Mouse (Mus musculus): ENCODE measurements around the gene Celf2. TPM values are rescaled to one million over a fixed set of nuclear protein-coding genes. Genes with fewer than 3 reads are reported as not detected.

The Celf2 gene
- polyA plus RNA-seq, 1 experiment from 2014 or later, result 57.8 TPM

DNA sequence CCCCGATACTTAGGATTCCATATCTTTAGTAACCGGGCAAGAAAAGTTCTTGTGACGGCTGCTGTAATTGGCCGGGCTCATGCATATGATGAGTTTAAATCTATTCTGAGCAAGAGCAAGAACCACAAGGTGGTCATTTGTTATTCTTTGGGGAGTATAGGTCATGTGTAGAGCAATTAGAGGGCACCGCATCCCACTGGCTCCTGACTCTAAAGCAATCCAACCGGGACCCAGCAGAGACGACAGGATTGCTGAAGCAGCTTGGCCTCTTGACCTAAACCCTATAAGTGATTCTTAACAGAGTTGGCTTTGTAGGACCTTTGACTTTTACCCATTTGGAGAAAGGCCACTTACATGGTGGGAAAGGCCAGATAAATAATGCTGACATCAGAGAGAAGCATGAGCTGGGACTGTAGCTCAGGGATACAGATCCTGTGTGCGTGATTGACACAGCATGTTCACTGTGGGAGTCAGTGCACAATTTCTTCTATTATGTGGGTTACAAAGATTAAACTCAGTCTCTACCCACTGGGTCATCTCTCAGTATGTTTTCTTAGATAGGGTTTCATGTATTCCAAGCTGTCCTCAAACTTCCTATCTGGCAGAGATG is 338.2 kb downstream of the Celf2 start:
- WGBS, result 67% methylated on average over 8 of the region's 8 CpGs
- Histone ChIP-seq H3K4me1 (no peaks in the 10 kb centered on the region), H3K9me3 (no peaks in the 10 kb centered on the region), H3K27ac (replicated peaks) (no peak overlapping the region), H3K4me2 (no peak overlapping the region), H3K4me3 (no peak overlapping the region), H3K9ac (no peak overlapping the region), H3K27me3 (replicated peaks) (no peaks in the 10 kb centered on the region), H3K36me3 (no peaks in the 10 kb centered on the region)
- no peak for ATAC-seq (ENCODE audit: extremely low read depth, insufficient number of reproducible peaks, low FRiP score, low TSS enrichment)

DNA sequence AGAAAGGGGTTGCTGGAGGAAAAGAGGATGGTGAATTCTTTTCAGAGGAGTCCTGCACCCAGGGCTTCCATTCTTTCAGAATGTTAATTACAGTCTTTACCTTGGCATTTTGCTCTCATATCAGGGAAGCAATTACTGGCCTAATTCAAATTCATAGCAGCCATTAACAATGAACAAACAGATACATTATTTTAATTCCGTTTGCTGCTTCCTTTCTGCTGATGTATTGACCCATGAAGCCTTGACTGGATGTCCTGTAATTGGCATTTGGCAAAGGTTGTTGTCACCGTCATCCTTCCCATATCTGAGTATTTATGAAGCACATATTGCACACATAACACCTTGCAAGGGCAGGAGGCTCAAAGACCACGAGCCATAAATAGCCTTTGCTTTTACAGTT is 343.6 kb downstream of the Celf2 start:
- H3K4me2 ChIP-seq, result no peak overlapping the region
- H3K9ac ChIP-seq, result no peak overlapping the region
- no peak overlapping the region for H3K27ac ChIP-seq (replicated peaks)
- no peaks in the 10 kb centered on the region for H3K4me1 ChIP-seq
- whole genome bisulfite sequencing, result 65% methylated on average over 3 of the region's 3 CpGs
- no peaks in the 10 kb centered on the region for H3K36me3 ChIP-seq
- no peaks in the 10 kb centered on the region for H3K27me3 ChIP-seq (replicated peaks)
- ATAC-seq (ENCODE audit: extremely low read depth, insufficient number of reproducible peaks, low FRiP score, low TSS enrichment), result no peak
- H3K4me3 ChIP-seq, result no peak overlapping the region
- H3K9me3 ChIP-seq, result no peaks in the 10 kb centered on the region

DNA sequence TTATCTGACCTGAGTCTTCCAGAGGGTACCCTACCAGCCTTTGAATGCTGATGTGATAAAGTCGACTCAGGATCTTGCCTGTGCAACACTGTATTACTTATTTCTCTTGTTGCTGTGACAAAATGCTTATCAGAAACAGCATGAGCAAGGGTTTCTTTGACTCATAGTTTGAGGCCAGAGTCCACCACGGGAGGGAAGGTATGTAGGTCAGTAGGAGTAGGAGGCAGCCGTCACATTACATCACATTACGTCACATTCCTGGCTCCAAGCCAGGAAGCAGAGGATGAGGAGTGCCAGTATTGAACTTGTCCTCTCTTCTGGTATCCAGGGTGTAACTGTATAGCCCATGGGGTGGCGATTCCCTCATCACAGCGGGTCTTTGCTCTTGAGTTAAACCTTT is 349.3 kb downstream of the Celf2 start:
- no peak overlapping the region for H3K4me2 ChIP-seq
- 43% methylated on average over 6 of the region's 6 CpGs for WGBS
- no peaks in the 10 kb centered on the region for H3K9me3 ChIP-seq
- peaks cover 8% of the 10 kb centered on the region; the same call in 1 of the 2 replicates for H3K4me1 ChIP-seq
- H3K4me3 ChIP-seq, result no peak overlapping the region
- no peak overlapping the region for H3K9ac ChIP-seq
- H3K27ac ChIP-seq (replicated peaks), result no peak overlapping the region
- no peak for ATAC-seq (ENCODE audit: extremely low read depth, insufficient number of reproducible peaks, low FRiP score, low TSS enrichment)
- no peaks in the 10 kb centered on the region for H3K36me3 ChIP-seq
- H3K27me3 ChIP-seq (replicated peaks), result no peaks in the 10 kb centered on the region

DNA sequence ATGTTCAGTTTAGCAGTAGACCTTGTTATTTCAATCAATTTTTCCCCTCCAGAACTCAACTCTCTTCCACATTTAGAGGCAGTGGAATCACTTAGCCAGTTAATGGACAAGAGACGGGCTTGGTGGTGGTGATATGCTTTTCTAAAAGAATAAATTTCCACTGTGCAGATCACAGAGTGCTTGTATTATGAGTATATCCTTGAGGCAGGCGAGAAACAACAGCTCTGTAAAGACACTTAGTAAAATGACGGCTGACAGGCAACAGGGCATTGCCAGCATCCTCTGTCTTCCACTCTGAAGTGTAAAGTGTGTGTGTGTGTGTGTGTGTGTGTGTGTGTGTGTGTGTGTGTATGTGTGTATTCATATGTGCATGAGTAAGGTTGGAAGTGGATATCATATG is 362.1 kb downstream of the Celf2 start:
- no peak overlapping the region for H3K4me3 ChIP-seq
- no peaks in the 10 kb centered on the region for H3K4me1 ChIP-seq
- no peaks in the 10 kb centered on the region for H3K27me3 ChIP-seq (replicated peaks)
- H3K9me3 ChIP-seq, result no peaks in the 10 kb centered on the region
- no peak overlapping the region for H3K9ac ChIP-seq
- WGBS, result 62% methylated on average over 3 of the region's 3 CpGs
- no peak for ATAC-seq (ENCODE audit: extremely low read depth, insufficient number of reproducible peaks, low FRiP score, low TSS enrichment)
- H3K36me3 ChIP-seq, result no peaks in the 10 kb centered on the region
- H3K27ac ChIP-seq (replicated peaks), result no peak overlapping the region
- H3K4me2 ChIP-seq, result no peak overlapping the region

DNA sequence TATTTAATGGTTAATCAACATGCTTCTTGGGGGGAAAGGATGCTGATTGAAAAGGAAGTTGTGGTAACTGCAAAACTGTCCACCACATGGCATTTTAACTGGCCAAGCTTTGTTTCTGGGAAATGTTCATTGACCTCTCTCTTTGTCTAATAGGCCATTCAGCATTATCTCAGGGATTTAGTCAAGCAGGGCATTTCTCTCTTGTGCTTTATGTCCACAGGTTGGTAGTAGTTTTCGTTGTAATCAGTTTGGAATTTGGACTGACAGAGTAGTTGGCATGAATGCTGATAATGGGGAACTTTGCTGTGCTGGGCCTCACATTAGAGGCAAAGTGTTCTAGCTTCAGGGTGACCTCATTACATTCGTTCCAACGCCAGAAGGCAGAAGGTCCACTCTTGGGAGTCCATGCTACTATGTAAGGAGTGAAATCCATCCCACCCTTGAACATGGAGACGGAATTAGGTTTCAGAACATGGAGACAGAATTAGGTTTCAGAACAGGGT is 363.8 kb downstream of the Celf2 start:
- Histone ChIP-seq H3K9me3 (no peaks in the 10 kb centered on the region), H3K4me2 (no peak overlapping the region), H3K27me3 (replicated peaks) (no peaks in the 10 kb centered on the region), H3K36me3 (no peaks in the 10 kb centered on the region), H3K27ac (replicated peaks) (no peak overlapping the region), H3K4me3 (no peak overlapping the region), H3K9ac (no peak overlapping the region), H3K4me1 (no peaks in the 10 kb centered on the region)
- WGBS, result 53% methylated on average over 4 of the region's 4 CpGs
- ATAC-seq (ENCODE audit: extremely low read depth, insufficient number of reproducible peaks, low FRiP score, low TSS enrichment), result no peak

DNA sequence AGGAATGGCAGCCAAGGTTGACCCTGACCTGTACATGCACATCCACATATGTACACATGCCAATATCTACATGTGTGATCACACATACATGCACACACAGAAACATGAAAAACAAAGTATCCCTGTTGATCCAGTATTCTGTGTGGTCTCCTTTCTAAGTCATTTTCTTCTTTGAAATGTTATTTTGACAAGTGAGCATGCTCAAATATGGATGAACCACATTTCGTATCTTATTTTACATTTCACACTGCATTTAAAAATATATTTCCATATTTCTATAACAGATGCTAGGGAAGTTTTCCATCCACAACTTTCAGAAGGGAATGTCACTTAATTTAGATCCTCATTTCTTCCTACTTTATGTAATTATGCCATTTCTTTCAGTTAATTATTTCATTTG is 364.5 kb downstream of the Celf2 start:
- no peak overlapping the region for H3K9ac ChIP-seq
- H3K9me3 ChIP-seq, result no peaks in the 10 kb centered on the region
- H3K36me3 ChIP-seq, result no peaks in the 10 kb centered on the region
- H3K4me1 ChIP-seq, result no peaks in the 10 kb centered on the region
- no peak overlapping the region for H3K4me2 ChIP-seq
- WGBS, result 82% methylated on average over 1 of the region's 1 CpGs
- H3K27ac ChIP-seq (replicated peaks), result no peak overlapping the region
- no peak for ATAC-seq (ENCODE audit: extremely low read depth, insufficient number of reproducible peaks, low FRiP score, low TSS enrichment)
- no peak overlapping the region for H3K4me3 ChIP-seq
- H3K27me3 ChIP-seq (replicated peaks), result no peaks in the 10 kb centered on the region

DNA sequence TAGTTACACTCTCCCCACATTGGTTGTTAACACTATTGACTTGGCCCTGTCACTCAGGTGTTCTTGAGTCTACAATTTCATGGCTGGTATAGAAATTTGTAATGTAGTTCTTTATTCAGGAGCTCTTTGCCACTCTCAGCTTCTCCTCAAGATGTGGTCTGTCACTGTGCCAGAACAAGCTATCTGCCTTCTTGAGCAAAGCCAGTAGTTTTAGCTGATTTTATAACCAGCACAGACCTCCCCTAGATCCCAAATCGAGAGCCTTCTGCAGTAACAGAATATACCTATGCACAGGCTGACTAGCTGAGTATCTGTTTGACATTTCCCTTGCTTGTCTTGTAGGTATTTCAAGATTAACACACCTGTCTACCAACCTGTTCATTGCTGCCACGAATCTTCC is 386.0 kb downstream of the Celf2 start:
- 79% methylated on average over 2 of the region's 2 CpGs for WGBS
- H3K4me2 ChIP-seq, result no peak overlapping the region
- H3K9ac ChIP-seq, result no peak overlapping the region
- H3K4me1 ChIP-seq, result peaks cover 7% of the 10 kb centered on the region
- H3K27me3 ChIP-seq (replicated peaks), result no peaks in the 10 kb centered on the region
- no peak overlapping the region for H3K4me3 ChIP-seq
- ATAC-seq (ENCODE audit: extremely low read depth, insufficient number of reproducible peaks, low FRiP score, low TSS enrichment), result no peak
- H3K27ac ChIP-seq (replicated peaks), result no peak overlapping the region
- H3K36me3 ChIP-seq, result no peaks in the 10 kb centered on the region
- no peaks in the 10 kb centered on the region for H3K9me3 ChIP-seq

DNA sequence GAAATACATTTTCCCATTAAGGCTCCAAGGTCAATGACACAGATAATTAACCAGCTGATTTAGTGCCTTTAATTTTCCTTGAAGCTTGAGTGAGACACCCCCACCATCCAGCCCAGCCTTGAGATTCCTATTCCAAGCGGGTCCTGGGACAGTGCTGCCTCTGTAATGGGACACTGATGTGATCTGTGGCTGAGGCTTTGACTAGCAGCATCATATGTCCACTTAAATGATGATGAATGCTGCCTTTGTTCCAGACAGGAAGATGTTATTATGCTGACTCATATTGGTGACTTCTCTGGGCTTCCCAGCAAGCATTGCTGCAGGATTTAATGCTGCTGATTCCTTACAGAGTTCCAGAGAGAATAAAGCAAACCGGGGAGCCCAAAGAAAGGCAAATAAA is 393.6 kb downstream of the Celf2 start:
- Histone ChIP-seq H3K9ac (no peak overlapping the region), H3K4me3 (no peak overlapping the region), H3K27me3 (replicated peaks) (no peaks in the 10 kb centered on the region), H3K4me2 (no peak overlapping the region), H3K4me1 (no peaks in the 10 kb centered on the region), H3K36me3 (no peaks in the 10 kb centered on the region), H3K27ac (replicated peaks) (no peak overlapping the region), H3K9me3 (no peaks in the 10 kb centered on the region)
- 48% methylated on average over 2 of the region's 2 CpGs for WGBS
- no peak for ATAC-seq (ENCODE audit: extremely low read depth, insufficient number of reproducible peaks, low FRiP score, low TSS enrichment)

DNA sequence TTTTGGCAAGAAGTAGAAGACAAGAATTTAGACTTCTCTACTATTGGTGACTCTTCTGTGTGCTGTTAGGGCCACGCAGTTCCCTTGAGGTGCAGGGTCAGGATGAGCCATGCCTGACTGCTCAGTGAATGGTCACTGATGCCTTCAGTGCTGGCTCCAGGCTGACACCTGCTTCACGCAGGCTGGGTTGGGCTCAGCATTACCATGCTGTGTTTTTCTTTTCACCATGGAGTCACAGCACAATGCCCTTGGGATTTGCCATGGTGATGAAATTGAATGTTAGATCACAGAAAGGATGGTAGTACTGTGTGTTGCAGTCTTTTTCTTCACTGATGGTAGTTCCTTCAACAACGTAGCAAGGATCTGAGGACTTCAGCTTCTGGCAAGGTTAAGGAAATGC is 394.2 kb downstream of the Celf2 start:
- WGBS, result 77% methylated on average over 3 of the region's 3 CpGs
- Histone ChIP-seq H3K36me3 (no peaks in the 10 kb centered on the region), H3K27me3 (replicated peaks) (no peaks in the 10 kb centered on the region), H3K4me3 (no peak overlapping the region), H3K9ac (no peak overlapping the region), H3K27ac (replicated peaks) (no peak overlapping the region), H3K4me2 (no peak overlapping the region), H3K4me1 (no peaks in the 10 kb centered on the region), H3K9me3 (no peaks in the 10 kb centered on the region)
- ATAC-seq (ENCODE audit: extremely low read depth, insufficient number of reproducible peaks, low FRiP score, low TSS enrichment), result no peak

DNA sequence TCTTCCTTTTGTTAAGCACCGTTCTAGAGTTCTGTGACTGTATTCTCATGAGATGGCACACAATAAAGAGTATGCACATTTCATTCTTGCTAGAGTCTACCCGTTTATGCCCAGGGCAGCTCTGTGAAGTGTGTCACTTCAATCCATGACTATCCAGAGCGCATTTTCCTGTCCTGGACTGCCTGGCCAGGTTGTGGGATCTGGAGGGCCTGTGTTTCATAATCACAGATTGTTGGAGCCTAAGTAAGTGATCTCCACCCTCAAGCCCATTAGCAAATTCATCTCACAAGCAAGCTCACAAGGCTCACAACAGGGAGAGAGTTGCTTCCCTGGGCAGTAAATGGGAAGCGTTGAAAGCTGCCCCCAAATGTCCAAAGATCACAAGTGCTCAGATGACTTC is 395.6 kb downstream of the Celf2 start:
- Histone ChIP-seq H3K36me3 (no peaks in the 10 kb centered on the region), H3K9me3 (no peaks in the 10 kb centered on the region), H3K4me2 (no peak overlapping the region), H3K27ac (replicated peaks) (no peak overlapping the region), H3K4me3 (no peak overlapping the region), H3K27me3 (replicated peaks) (no peaks in the 10 kb centered on the region), H3K9ac (no peak overlapping the region), H3K4me1 (no peaks in the 10 kb centered on the region)
- 72% methylated on average over 4 of the region's 4 CpGs for WGBS
- no peak for ATAC-seq (ENCODE audit: extremely low read depth, insufficient number of reproducible peaks, low FRiP score, low TSS enrichment)

DNA sequence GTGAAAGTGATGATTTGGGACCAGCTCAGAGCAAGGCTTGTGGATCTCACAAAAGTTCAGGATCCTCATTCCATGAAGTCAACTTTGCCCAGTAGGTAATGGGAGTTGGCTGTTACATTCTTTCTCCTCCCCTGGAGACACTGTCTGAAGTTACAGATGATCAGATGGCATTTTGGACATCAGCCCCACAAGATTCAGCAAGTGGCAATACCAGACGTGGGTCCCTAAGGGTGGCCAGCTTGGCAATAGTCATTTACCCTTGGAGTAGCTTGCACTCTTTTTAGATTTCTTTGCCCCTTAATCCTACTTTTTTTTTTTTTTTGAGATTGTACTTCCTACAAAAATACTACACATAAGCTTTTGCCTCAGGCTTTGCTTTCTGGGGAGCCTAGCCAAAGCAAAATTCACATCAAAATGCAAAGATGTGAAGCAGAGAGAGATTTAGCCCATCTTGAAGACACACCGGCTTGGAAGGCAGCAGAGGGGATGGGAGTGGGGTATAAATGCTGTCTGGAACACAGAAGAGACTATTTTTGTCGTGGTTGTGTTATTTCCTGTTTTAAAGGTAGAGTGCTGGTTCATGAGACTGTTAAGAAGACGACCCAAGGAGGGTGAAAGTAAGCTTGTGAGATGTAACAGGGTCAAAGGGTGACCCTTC is 397.1 kb downstream of the Celf2 start:
- 53% methylated on average over 4 of the region's 4 CpGs for WGBS
- Histone ChIP-seq H3K27me3 (replicated peaks) (no peaks in the 10 kb centered on the region), H3K4me1 (no peaks in the 10 kb centered on the region), H3K36me3 (no peaks in the 10 kb centered on the region), H3K9ac (no peak overlapping the region), H3K27ac (replicated peaks) (no peak overlapping the region), H3K4me2 (no peak overlapping the region), H3K4me3 (no peak overlapping the region), H3K9me3 (no peaks in the 10 kb centered on the region)
- ATAC-seq (ENCODE audit: extremely low read depth, insufficient number of reproducible peaks, low FRiP score, low TSS enrichment), result no peak

DNA sequence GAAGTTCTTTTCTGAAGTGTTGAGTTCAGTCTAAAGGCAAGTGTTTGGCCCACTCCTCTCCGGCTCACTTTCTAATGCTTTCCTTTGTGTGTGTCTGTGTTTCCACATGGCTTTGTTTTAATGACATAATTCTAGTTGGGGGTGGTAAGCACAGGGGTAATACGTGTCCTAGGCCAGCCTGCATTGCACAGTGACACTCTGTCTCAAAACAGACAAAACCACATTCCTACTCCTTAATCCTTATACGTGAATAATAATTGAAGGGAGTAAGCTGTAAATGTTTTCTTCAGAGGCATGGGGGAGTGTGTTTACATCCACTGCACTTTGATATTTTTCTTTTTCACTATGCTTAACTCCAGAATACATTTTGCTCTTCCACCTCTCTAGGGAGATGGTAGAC is 415.9 kb downstream of the Celf2 start:
- H3K36me3 ChIP-seq, result no peaks in the 10 kb centered on the region
- WGBS, result 64% methylated on average over 3 of the region's 3 CpGs
- H3K27me3 ChIP-seq (replicated peaks), result no peaks in the 10 kb centered on the region
- H3K9ac ChIP-seq, result no peak overlapping the region
- H3K4me2 ChIP-seq, result no peak overlapping the region
- no peak overlapping the region for H3K27ac ChIP-seq (replicated peaks)
- peaks cover 29% of the 10 kb centered on the region for H3K4me1 ChIP-seq
- ATAC-seq (ENCODE audit: extremely low read depth, insufficient number of reproducible peaks, low FRiP score, low TSS enrichment), result no peak
- no peaks in the 10 kb centered on the region for H3K9me3 ChIP-seq
- no peak overlapping the region for H3K4me3 ChIP-seq
